Mouse (Mus musculus): ENCODE measurements around the gene Srrd.

Gene Srrd

GRCm38 (mm10) chr5:112359520-112359919, 16.7 kb upstream of the Srrd start:
- DNase-seq (ENCODE audit: low spot score in 2 of 2), result no peak

GRCm38 (mm10) chr5:112356322-112356721, 13.5 kb upstream of the Srrd start:
- no peak for DNase-seq (ENCODE audit: low spot score in 2 of 2)

DNA sequence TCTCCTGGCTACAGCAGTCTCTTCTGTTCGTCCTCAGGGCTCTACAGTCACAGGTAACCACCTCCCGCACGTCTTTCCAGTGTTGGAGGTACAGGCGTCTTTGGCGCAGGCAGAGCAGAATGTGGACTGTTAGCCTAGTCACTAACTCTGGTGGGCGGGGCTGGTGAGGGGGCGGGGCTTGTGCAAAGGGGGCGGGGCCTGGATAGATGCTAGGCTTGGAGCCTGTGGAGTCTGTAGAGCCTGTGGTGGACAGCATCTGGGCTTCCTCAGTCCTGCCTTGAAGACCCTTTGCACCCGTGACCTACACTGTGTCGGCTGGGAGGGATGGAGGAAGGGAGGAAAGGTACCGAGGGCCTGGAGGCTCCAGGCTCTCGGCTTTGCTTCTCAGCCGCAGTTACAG, 13.1 kb upstream of the Srrd start, which contains the start of gene Gm6583:
Gene Gm6583 (minus strand): TSS at position 124 of the 400 bp plus-strand sequence.
- no peak for DNase-seq (ENCODE audit: low spot score in 2 of 2)

GRCm38 (mm10) chr5:112355493-112355892, 12.7 kb upstream of the Srrd start:
- DNase-seq (ENCODE audit: low spot score in 2 of 2), result no peak

DNA sequence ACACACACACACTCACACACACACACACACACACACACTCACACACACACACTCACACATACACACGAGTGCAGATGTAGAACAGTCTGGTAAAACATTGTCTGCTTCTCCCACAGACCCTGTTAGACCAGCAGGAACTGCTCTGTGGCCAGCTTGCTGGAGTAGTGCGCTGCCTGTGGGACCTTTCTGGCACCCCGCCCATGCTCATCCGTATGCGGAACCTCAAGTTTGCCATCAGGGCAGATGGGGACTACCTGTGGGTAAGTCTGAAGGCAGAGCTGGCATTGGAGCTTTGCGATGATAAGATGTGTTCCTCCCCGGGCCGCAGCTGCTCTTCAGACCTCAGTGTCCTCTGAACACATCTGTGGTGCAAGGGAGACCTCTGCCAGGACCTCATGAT, 6.3 kb upstream of the Srrd start:
- DNase-seq (ENCODE audit: low spot score in 2 of 2), result no peak

- no peak for DNase-seq (ENCODE audit: low spot score in 2 of 2)
Observed at GRCm38 (mm10) chr5:112346211-112346965, 3.5 kb upstream of the Srrd start.

- peak in 1 of 2 experiments; percentile 81 for DNase-seq (ENCODE audit: low spot score in 2 of 2)
Observed at GRCm38 (mm10) chr5:112344092-112344960, 1.5 kb upstream of the Srrd start.

DNA sequence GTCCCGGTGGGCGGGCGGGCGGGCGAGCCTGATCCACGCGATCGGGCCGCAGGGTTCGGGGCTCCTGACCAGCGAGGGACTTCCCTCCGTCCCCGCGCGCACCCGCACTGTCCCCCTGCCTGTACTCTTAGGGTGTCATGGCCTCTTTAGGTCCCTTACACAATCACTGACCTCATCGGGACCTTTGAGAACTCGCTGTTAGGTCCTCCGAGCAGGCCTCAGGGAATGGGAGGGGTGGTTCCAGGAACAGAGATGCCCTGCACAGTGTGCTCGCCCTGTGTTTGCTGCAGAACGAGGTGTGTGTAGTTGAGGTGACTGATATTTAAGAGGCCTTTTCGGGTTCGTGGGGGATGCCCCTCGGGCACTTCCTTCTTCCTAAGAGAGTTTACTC, 360 bp upstream of the Srrd start:
- peak in 1 of 2 experiments; percentile 35 for DNase-seq (ENCODE audit: low spot score in 2 of 2)

GRCm38 (mm10) chr5:112339215-112339614, 3.6 kb downstream of the Srrd start:
- no peak for DNase-seq (ENCODE audit: low spot score in 2 of 2)

- no peak for DNase-seq (ENCODE audit: low spot score in 2 of 2)
Observed at GRCm38 (mm10) chr5:112337004-112337403, 5.8 kb downstream of the Srrd start.

GRCm38 (mm10) chr5:112335473-112335872, 7.4 kb downstream of the Srrd start:
- peak in 1 of 2 experiments; percentile 53 for DNase-seq (ENCODE audit: low spot score in 2 of 2)

GRCm38 (mm10) chr5:112329805-112330564, 12.9 kb downstream of the Srrd start:
- no peak for DNase-seq (ENCODE audit: low spot score in 2 of 2)

GRCm38 (mm10) chr5:112327854-112328253, 15.0 kb downstream of the Srrd start:
- no peak for DNase-seq (ENCODE audit: low spot score in 2 of 2)

DNA sequence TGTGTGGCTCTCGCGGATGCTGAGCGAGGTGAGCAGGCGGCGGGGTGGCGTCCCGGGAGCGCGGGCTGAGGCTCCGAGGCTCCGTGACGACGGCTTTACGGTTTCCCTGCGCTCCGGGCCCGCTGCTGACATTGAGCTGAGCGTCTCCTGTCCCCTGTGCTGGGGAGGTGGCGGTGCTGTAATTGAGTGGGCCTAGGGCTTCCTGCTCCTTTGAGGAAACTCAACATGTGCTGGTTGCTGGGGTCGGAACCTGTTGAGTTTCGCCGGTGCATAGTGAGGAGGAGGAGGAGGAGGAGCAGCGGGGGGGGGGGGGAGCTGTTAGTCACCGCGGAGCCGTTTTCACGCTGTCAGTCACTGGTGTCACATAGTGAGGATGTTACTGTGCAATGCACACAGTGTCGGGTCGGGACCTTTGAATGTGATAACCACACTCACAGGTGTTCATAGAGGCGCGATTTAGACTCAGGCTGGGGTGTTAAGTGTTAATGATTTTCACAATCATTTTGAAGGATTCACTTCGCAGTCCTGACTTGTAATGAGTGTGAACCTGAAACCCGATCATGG, 16.3 kb downstream of the Srrd start:
- no peak for DNase-seq (ENCODE audit: low spot score in 2 of 2)

- DNase-seq (ENCODE audit: low spot score in 2 of 2), result peak; percentile 90 to 96
Observed at GRCm38 (mm10) chr5:112325546-112326445, 17.0 kb downstream of the Srrd start, which contains the start of gene Tfip11. TSS of gene Tfip11 (plus strand) at chr5:112326358.

DNA sequence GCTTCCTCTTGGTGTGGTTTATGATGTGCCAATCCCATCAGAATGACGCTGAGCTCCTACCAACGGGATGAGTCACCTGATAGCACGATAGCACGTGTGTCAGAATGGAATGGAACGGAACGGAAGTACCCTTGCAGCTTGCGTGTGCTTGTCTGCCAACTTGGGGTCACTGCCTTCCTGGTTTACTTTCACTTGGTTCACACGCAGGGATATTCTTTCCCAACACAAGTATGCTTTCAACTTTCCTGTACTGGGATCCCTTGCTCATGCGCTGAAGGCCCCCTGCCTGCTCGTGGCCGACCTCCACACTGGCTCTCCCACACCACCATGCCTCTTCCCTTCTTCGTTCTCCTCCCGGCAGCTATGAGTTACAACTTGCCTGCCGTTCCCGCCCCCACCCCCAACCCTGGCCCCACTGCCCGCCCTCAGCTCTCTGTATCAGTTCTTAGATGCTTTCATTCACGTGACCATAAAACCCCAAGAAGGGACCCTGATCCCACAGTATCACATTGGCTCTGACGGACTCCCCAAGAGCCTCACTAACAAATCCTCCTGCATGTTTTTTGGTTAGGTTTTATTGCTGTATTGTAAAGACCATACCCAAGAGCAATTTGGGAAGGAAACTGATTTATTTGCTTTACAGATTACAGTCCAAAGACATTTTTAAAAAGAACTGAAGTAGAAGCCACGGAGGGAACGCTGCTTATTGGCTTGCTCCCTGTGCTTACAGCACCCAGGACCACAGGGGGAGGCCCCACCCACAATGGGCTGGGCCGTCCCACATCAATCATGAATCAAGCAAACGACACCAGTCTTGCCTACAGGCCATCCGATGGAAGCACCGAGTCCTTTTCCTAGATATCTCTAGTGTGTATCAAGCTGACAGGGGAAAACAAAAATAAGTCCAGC, 17.9 kb downstream of the Srrd start:
- no peak for DNase-seq (ENCODE audit: low spot score in 2 of 2)

- DNase-seq (ENCODE audit: low spot score in 2 of 2), result no peak
Observed at GRCm38 (mm10) chr5:112323246-112323645, 19.6 kb downstream of the Srrd start.

DNA sequence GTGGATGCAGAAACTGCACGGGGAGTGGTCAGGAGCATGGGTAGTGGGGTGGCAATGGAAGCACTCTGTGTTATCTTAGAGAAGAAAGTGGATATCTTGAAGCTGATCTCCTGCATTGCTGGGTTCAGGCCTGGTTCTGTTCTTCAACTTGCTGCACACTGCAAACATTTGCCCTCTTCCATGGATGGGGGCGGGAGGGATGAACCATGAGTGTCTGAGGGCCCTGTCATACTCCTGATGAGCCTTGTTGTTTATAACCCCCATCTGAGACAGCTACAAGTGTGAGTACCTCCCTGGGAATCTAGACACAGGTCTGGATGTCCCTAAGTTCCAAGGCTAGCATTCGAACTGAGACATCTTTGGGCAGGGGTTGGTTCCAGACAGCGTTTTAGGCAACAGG, 21.5 kb downstream of the Srrd start:
- no peak for DNase-seq (ENCODE audit: low spot score in 2 of 2)

- DNase-seq (ENCODE audit: low spot score in 2 of 2), result peak; percentile 86 to 92
Observed at GRCm38 (mm10) chr5:112320936-112321335, 21.9 kb downstream of the Srrd start.
